Mouse (Mus musculus): ENCODE measurements around the gene Prdx5. TPM values are rescaled to one million over a fixed set of nuclear protein-coding genes. Genes with fewer than 3 reads are reported as not detected.

The Prdx5 gene
- polyA plus RNA-seq, 1 experiment from 2014 or later = 218 TPM

GRCm38 (mm10) chr19:6948186-6948585, 38.3 kb upstream of the Prdx5 start:
- no peak for ATAC-seq (ENCODE audit: insufficient number of reproducible peaks, low FRiP score)
- no peak overlapping the region for H3K9ac ChIP-seq
- peaks cover 13% of the 10 kb centered on the region for H3K36me3 ChIP-seq
- H3K4me3 ChIP-seq = no peak overlapping the region
- H3K27ac ChIP-seq (ENCODE audit: poor library complexity, severe bottlenecking) = no peak overlapping the region
- H3K4me1 ChIP-seq (replicated peaks) = peaks cover 19% of the 10 kb centered on the region
- H3K27me3 ChIP-seq (replicated peaks) = no peaks in the 10 kb centered on the region
- no peaks in the 10 kb centered on the region for H3K9me3 ChIP-seq (replicated peaks)
- WGBS = 79% methylated on average over 4 of the region's 4 CpGs
- no peak overlapping the region for H3K4me2 ChIP-seq

GRCm38 (mm10) chr19:6947742-6948141, 37.8 kb upstream of the Prdx5 start:
- H3K4me1 ChIP-seq (replicated peaks) = peaks cover 19% of the 10 kb centered on the region
- H3K36me3 ChIP-seq = peaks cover 13% of the 10 kb centered on the region
- no peak overlapping the region for H3K4me3 ChIP-seq
- WGBS = 52% methylated on average over 4 of the region's 4 CpGs
- H3K9me3 ChIP-seq (replicated peaks) = no peaks in the 10 kb centered on the region
- H3K27ac ChIP-seq (ENCODE audit: poor library complexity, severe bottlenecking) = no peak overlapping the region
- H3K4me2 ChIP-seq = no peak overlapping the region
- no peak for ATAC-seq (ENCODE audit: insufficient number of reproducible peaks, low FRiP score)
- H3K27me3 ChIP-seq (replicated peaks) = no peaks in the 10 kb centered on the region
- no peak overlapping the region for H3K9ac ChIP-seq

DNA sequence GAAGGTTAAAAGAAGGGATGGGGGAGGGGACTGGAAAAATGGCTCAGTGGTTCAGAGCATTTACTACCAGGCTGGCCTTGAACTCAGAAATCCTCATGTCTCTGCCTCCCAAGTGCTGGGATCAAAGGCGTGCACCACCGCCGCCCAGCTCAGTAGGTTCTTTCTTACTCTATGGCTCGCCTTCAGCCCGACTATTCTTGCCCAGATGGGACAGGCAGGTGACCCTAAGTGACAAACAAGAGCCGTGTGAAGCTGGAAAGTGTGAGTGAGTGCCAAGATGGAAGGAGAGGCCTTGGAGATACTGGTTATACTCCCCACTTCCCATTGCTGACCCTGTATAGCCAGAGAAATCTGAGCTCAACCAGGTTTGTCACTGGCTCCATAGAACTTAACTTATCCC, 33.8 kb upstream of the Prdx5 start:
- 89% methylated on average over 6 of the region's 6 CpGs for WGBS
- Histone ChIP-seq H3K27me3 (replicated peaks) (no peaks in the 10 kb centered on the region), H3K4me1 (replicated peaks) (peaks cover 23% of the 10 kb centered on the region), H3K9me3 (replicated peaks) (no peaks in the 10 kb centered on the region), H3K9ac (no peak overlapping the region), H3K36me3 (peaks cover 13% of the 10 kb centered on the region), H3K27ac (ENCODE audit: poor library complexity, severe bottlenecking) (no peak overlapping the region), H3K4me2 (no peak overlapping the region), H3K4me3 (no peak overlapping the region)
- no peak for ATAC-seq (ENCODE audit: insufficient number of reproducible peaks, low FRiP score)

DNA sequence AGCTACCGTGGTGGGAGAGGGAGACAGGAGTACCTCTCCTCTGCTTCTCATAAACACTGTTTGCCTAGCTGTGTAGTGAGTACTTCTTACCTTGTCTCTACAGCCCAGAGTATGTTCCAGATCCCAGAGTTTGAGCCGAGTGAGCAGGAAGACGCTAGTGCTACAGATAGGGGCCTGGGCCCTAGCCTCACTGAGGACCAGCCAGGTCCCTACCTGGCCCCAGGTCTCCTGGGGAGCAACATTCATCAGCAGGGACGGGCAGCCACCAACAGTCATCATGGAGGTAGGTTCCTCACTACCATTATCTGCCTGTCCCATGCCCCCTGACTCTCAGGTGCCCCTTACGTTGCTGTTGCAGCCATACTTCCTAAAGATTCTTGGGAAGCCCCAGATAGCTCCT, 32.9 kb upstream of the Prdx5 start:
- Histone ChIP-seq H3K27me3 (replicated peaks) (peaks cover 6% of the 10 kb centered on the region), H3K4me2 (peak overlapping the region; percentile 98), H3K4me1 (replicated peaks) (peaks cover 23% of the 10 kb centered on the region), H3K36me3 (peaks cover 15% of the 10 kb centered on the region), H3K27ac (ENCODE audit: poor library complexity, severe bottlenecking) (peak overlapping the region; percentile 60), H3K4me3 (peak overlapping the region; percentile 80), H3K9me3 (replicated peaks) (no peaks in the 10 kb centered on the region), H3K9ac (peak overlapping the region; percentile 89)
- no peak for ATAC-seq (ENCODE audit: insufficient number of reproducible peaks, low FRiP score)
- 30% methylated on average over 5 of the region's 5 CpGs for WGBS

DNA sequence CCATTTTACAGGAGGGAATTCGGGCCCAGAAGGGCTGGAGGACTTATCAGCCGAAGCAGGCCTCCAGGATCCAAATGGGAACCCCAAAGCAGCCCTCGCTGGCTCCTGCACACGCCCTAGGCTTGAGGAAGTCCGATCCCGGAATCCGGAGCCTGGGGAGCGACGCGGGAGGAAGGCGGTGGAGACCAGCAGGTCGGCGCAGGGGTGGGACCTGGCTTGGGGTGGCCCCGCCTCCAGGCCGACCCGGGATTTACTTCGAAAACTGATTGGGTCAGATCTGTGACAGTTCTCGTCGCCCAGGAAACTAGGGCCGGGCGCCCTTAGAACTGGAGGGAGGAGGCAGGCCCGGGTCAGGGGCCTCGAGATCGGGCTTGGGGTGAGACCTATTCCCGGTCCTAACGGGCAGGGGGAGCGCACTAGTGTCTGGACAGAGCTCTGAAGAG, 32.4 kb upstream of the Prdx5 start, which contains the start of gene Gpr137:
Gene Gpr137, minus strand, starts transcription at position 232 of the 443 bp plus-strand sequence.
- peak within 1 kb of the TSS; percentile 80 for H3K4me3 ChIP-seq
- H3K9me3 ChIP-seq (replicated peaks) = no peaks in the 10 kb centered on the region
- peak; percentile 92 for ATAC-seq (ENCODE audit: insufficient number of reproducible peaks, low FRiP score)
- 0% methylated on average over 27 of the region's 27 CpGs for WGBS
- peak within 1 kb of the TSS; percentile 98 for H3K4me2 ChIP-seq
- H3K4me1 ChIP-seq (replicated peaks) = peaks cover 23% of the 10 kb centered on the region
- H3K27ac ChIP-seq (ENCODE audit: poor library complexity, severe bottlenecking) = peak within 1 kb of the TSS; percentile 93
- peaks cover 15% of the 10 kb centered on the region for H3K36me3 ChIP-seq
- H3K27me3 ChIP-seq (replicated peaks) = peaks cover 9% of the 10 kb centered on the region
- peak within 1 kb of the TSS; percentile 89 for H3K9ac ChIP-seq

DNA sequence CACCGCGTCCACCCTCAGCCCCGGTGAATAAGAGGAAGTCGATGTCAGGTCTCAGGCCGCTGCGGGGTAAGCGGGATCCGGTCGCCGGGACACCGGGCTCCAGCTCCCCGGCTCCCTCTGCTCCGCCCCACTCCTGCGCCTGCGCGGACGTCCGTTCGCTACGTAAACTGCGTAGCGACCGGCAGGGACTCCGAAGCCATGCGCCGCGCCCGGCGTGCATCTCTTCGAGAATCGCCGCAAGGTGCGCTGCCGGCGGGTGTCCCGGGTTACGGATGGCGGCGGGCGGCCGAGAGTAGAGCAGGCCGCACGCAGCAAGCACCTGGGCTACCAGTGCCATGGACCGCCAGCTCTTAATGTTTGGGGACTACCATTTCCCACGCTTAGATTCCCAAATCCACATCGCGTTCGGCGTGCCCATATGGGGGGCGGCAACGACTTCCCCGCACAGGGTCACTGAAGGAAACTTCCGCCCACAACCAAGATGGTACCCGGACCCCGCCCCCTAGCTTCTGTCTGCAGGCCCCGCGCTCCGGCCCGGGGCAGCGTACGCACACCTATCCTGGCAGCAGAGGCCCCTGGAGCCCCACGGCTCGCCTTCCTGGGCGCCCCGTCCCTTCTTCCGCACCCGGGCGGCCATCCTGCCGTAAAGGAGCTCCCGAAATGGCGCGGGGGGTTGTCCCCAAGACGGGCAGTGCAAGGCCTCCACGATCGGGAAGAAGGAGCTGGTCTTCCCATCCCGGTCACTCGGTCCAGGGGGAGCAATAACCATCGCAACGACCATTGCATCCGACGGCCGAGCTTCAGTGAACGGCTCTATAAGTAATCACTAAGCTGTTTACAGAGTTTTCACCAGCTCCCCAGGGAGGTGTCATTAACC, 31.7 kb upstream of the Prdx5 start, which contains the start of gene Bad:
Gene Bad, plus strand, starts transcription at position 490 of the 877 bp plus-strand sequence.
- peak within 1 kb of the TSS; percentile 80 for H3K4me3 ChIP-seq
- H3K9ac ChIP-seq = peak within 1 kb of the TSS; percentile 89
- peak within 1 kb of the TSS; percentile 93 for H3K27ac ChIP-seq (ENCODE audit: poor library complexity, severe bottlenecking)
- peaks cover 15% of the 10 kb centered on the region for H3K36me3 ChIP-seq
- peak; percentile 83 for ATAC-seq (ENCODE audit: insufficient number of reproducible peaks, low FRiP score)
- peaks cover 23% of the 10 kb centered on the region for H3K4me1 ChIP-seq (replicated peaks)
- under 1% methylated on average over 83 of the region's 83 CpGs for WGBS
- H3K4me2 ChIP-seq = peak within 1 kb of the TSS; percentile 98
- H3K9me3 ChIP-seq (replicated peaks) = no peaks in the 10 kb centered on the region
- H3K27me3 ChIP-seq (replicated peaks) = peaks cover 9% of the 10 kb centered on the region

- Histone ChIP-seq H3K9me3 (replicated peaks) (no peaks in the 10 kb centered on the region), H3K27ac (ENCODE audit: poor library complexity, severe bottlenecking) (peak overlapping the region; percentile 93), H3K9ac (peak overlapping the region; percentile 89), H3K4me1 (replicated peaks) (peaks cover 23% of the 10 kb centered on the region), H3K36me3 (peaks cover 9% of the 10 kb centered on the region), H3K4me3 (peak overlapping the region; percentile 80), H3K4me2 (peak overlapping the region; percentile 98), H3K27me3 (replicated peaks) (peaks cover 17% of the 10 kb centered on the region)
- 21% methylated on average over 25 of the region's 29 CpGs for WGBS
- ATAC-seq (ENCODE audit: insufficient number of reproducible peaks, low FRiP score) = no peak
These were observed 30.8 kb upstream of the Prdx5 start for GRCm38 (mm10) chr19:6940396-6941351.

DNA sequence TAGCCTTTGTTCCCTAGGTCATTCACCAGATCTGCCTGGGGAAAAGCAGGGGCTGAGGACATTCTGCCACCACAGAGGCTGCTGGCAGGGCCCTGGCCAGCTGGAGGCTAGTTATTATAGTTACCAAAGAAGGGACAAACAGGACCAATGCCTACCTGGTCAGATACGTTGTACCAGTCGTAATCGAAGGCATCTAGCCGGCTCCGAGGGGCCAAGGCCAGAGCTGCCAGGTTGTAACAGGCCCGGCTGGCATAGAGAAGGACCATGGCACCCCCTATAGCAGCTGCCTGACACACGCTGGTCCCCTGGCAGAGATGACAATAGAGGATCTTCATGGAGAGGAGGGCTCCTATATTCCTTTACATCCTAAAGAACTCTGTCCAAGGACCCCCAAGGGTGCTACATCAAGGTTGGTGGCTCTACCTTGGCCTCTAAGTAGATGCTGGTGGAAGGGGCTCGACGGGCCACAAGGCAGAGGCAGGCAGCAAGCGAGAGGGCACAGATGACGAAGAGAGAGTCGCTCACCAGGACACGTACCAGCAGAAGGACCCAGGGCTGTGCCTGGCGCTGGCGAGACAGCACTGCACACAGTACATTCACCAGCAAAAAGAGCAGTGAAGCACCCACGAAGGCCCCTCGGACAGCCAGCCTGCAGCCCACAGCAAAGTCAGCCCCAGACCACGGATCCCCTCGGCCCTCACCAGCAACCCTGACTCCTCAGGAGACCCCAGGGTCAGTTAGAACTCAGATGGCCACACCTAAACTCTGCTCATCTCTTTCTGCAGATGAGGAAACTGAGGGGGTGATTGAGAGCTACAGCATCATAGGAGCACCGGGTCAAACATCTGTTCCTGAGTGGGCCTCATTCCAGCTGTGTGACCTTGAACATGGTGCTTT, 29.4 kb upstream of the Prdx5 start:
- ATAC-seq (ENCODE audit: insufficient number of reproducible peaks, low FRiP score) = no peak
- 0 out of 2 replicates have a peak overlapping the region, but pooled peaks have one; percentile 98 for H3K4me2 ChIP-seq
- peak overlapping the region; percentile 16; the same call in 1 of the 2 replicates for H3K9ac ChIP-seq

DNA sequence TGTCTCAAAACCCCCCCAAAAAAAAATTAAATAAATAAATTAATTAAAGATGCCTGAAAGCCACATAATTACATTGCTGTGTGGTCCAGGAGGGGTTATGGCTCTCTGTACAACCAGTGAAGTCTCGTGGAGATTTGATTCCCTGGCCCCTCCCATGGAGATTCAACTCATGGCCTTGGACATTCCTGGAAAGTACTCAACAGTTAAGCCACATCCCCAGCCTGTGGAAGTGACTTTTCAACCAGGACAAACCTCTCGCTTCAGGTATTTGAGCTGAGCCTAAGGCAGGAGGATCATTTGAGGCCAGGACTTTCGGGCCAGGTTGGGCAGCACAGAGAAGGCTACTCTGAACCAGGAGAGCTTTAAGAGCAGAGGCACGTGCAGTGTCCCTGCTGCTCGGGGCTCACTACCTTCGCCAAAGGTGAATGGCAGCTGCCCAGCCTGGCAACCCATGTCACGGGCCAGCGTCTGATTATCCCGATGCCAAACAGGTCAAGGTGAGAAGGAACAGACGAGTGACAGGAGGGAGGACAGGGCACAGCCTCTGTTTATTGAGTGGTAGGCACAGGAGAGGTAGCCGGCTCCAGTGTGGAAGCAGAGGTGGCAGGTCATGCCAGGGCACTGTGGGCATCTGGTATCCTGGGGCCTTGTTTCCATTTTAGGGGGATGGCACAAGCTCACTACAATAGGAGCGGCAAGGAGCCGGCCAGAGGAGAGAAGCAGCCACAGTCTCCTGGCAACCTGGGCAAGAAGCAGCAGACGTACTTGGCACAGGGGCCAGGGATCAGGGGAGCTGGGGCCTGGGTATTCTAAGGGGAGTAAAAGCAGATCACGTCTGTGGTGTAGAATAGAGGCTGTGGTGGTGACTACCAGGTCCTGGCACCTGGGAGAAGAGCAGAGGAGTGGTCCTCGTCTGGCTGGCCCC, 27.9 kb upstream of the Prdx5 start:
- Histone ChIP-seq H3K36me3 (0 out of 2 replicates have a peak, but pooled peaks cover 2% of the 10 kb centered on the region), H3K27me3 (replicated peaks) (peaks cover 44% of the 10 kb centered on the region), H3K27ac (ENCODE audit: poor library complexity, severe bottlenecking) (no peak overlapping the region), H3K9me3 (replicated peaks) (no peaks in the 10 kb centered on the region), H3K4me3 (no peak overlapping the region), H3K4me1 (replicated peaks) (peaks cover 33% of the 10 kb centered on the region), H3K9ac (no peak overlapping the region), H3K4me2 (no peak overlapping the region)
- ATAC-seq (ENCODE audit: insufficient number of reproducible peaks, low FRiP score) = no peak
- WGBS = 78% methylated on average over 16 of the region's 16 CpGs

More for the DNA sequence above, 29.4 kb upstream of the Prdx5 start:
- Histone ChIP-seq H3K9me3 (replicated peaks) (no peaks in the 10 kb centered on the region), H3K4me1 (replicated peaks) (peaks cover 25% of the 10 kb centered on the region), H3K36me3 (0 out of 2 replicates have a peak, but pooled peaks cover 2% of the 10 kb centered on the region), H3K27ac (ENCODE audit: poor library complexity, severe bottlenecking) (no peak overlapping the region), H3K4me3 (no peak overlapping the region), H3K27me3 (replicated peaks) (peaks cover 28% of the 10 kb centered on the region)
- WGBS = 90% methylated on average over 20 of the region's 20 CpGs
